Mouse (Mus musculus): Measurements from ENCODE around the gene Bri3. TPM values are rescaled to one million over a fixed set of nuclear protein-coding genes. Genes with fewer than 3 reads are reported as not detected.
A peak's percentile ranks its signal among the peaks of the same experiment; 100 is the strongest.

The Bri3 gene
- total and polyA plus RNA-seq, 2 experiments, result 24.9 to 74.6 TPM

DNA sequence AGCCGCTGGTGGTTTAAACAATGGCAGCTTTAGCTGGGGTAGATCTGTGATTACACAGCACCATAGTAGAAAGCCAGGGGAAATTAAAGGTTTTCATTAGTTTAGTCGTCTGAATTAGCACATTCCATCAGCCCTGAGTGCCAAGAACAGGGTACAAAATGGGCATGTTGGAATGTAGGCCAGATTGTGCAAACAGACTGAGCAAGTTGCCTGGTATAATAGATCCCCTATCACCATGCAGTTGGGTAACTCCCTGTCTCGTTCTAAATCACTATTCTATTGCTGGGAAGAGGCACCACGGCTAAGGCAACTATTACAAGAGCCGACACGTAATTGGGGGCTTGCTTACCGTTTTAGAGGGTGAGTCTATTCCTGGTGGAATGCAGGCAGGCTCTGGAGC is 9.5 kb upstream of the Bri3 start:
- Histone ChIP-seq H3K27me3 (ENCODE audit: control insufficient read depth, insufficient read depth, low read length) (no peaks in the 10 kb centered on the region), H3K4me3 (ENCODE audit: insufficient read depth, low read depth, low read length) (no peak overlapping the region), H3K4me1 (ENCODE audit: control insufficient read depth, insufficient read depth, low read length) (peaks cover 11% of the 10 kb centered on the region), H3K79me2 (ENCODE audit: control insufficient read depth, insufficient read depth, low read length) (no peaks in the 10 kb centered on the region), H3K9ac (ENCODE audit: low read depth, low read length) (no peak overlapping the region), H3K36me3 (ENCODE audit: control insufficient read depth, insufficient read depth, low read length) (no peaks in the 10 kb centered on the region), H3K27ac (replicated peaks; ENCODE audit: insufficient read depth, low read depth, low read length) (peak overlapping the region; percentile 43; the same call in 1 of the 2 replicates)
- TF ChIP-seq CTCF (IDR thresholded peaks at IDR 0.05; ENCODE audit: low read depth, low read length) (no peak), POLR2A (IDR thresholded peaks at IDR 0.05; ENCODE audit: extremely low read depth, insufficient read depth, low read length) (no peak)
- peak; percentile 95 for DNase-seq (ENCODE audit: extremely low read depth, low read depth, low spot score)
- WGBS, result 39% methylated on average over 7 of the region's 7 CpGs

DNA sequence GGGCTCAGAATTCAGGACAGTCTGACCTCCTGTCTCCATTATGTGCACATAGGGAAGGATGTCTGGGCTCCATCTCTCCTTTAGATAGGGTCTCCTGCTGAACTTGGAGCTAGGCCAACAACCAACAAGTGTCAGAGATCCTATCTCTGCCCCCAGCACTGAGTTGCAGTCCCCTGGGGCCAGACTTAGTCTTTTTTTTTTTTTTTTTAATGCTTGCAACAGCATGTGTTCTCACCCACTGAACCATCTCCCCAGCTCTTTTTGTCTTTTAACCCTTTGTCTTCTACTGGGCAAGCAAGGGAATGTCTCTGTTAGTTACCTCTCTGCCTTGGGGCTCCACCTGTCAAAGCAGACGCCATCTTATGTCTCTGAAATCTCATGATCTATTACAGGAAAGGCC is 5.3 kb upstream of the Bri3 start:
- no peak overlapping the region for H3K27ac ChIP-seq (replicated peaks; ENCODE audit: insufficient read depth, low read depth, low read length)
- no peak overlapping the region for H3K4me3 ChIP-seq (ENCODE audit: insufficient read depth, low read depth, low read length)
- no peaks in the 10 kb centered on the region for H3K36me3 ChIP-seq (ENCODE audit: control insufficient read depth, insufficient read depth, low read length)
- H3K9ac ChIP-seq (ENCODE audit: low read depth, low read length), result no peak overlapping the region
- H3K79me2 ChIP-seq (ENCODE audit: control insufficient read depth, insufficient read depth, low read length), result no peaks in the 10 kb centered on the region
- no peak for DNase-seq (ENCODE audit: extremely low read depth, low read depth, low spot score)
- TF ChIP-seq CTCF (IDR thresholded peaks at IDR 0.05; ENCODE audit: low read depth, low read length) (no peak), POLR2A (IDR thresholded peaks at IDR 0.05; ENCODE audit: extremely low read depth, insufficient read depth, low read length) (no peak)
- H3K4me1 ChIP-seq (ENCODE audit: control insufficient read depth, insufficient read depth, low read length), result peaks cover 3% of the 10 kb centered on the region
- WGBS, result 94% methylated on average over 1 of the region's 1 CpGs
- H3K27me3 ChIP-seq (ENCODE audit: control insufficient read depth, insufficient read depth, low read length), result no peaks in the 10 kb centered on the region

GRCm38 (mm10) chr5:144245592-144245991 is 1.4 kb downstream of the Bri3 start:
- peaks cover 7% of the 10 kb centered on the region for H3K4me1 ChIP-seq (ENCODE audit: control insufficient read depth, insufficient read depth, low read length)
- DNase-seq (ENCODE audit: extremely low read depth, low read depth, low spot score), result no peak
- H3K79me2 ChIP-seq (ENCODE audit: control insufficient read depth, insufficient read depth, low read length), result no peaks in the 10 kb centered on the region
- no peak overlapping the region for H3K9ac ChIP-seq (ENCODE audit: low read depth, low read length)
- H3K4me3 ChIP-seq (ENCODE audit: insufficient read depth, low read depth, low read length), result no peak overlapping the region
- no peaks in the 10 kb centered on the region for H3K36me3 ChIP-seq (ENCODE audit: control insufficient read depth, insufficient read depth, low read length)
- TF ChIP-seq CTCF (IDR thresholded peaks at IDR 0.05; ENCODE audit: low read depth, low read length), result no peak
- TF ChIP-seq POLR2A (IDR thresholded peaks at IDR 0.05; ENCODE audit: extremely low read depth, insufficient read depth, low read length), result no peak
- 77% methylated on average over 2 of the region's 2 CpGs for WGBS
- H3K27ac ChIP-seq (replicated peaks; ENCODE audit: insufficient read depth, low read depth, low read length), result no peak overlapping the region
- H3K27me3 ChIP-seq (ENCODE audit: control insufficient read depth, insufficient read depth, low read length), result no peaks in the 10 kb centered on the region

- no peaks in the 10 kb centered on the region for H3K79me2 ChIP-seq (ENCODE audit: control insufficient read depth, insufficient read depth, low read length)
- H3K27me3 ChIP-seq (ENCODE audit: control insufficient read depth, insufficient read depth, low read length), result no peaks in the 10 kb centered on the region
- H3K9ac ChIP-seq (ENCODE audit: low read depth, low read length), result no peak overlapping the region
- 82% methylated on average over 7 of the region's 7 CpGs for WGBS
- TF ChIP-seq POLR2A (IDR thresholded peaks at IDR 0.05; ENCODE audit: extremely low read depth, insufficient read depth, low read length), result no peak
- H3K4me1 ChIP-seq (ENCODE audit: control insufficient read depth, insufficient read depth, low read length), result peaks cover 7% of the 10 kb centered on the region
- no peaks in the 10 kb centered on the region for H3K36me3 ChIP-seq (ENCODE audit: control insufficient read depth, insufficient read depth, low read length)
- H3K4me3 ChIP-seq (ENCODE audit: insufficient read depth, low read depth, low read length), result no peak overlapping the region
- no peak for DNase-seq (ENCODE audit: extremely low read depth, low read depth, low spot score)
- H3K27ac ChIP-seq (replicated peaks; ENCODE audit: insufficient read depth, low read depth, low read length), result no peak overlapping the region
Observed at GRCm38 (mm10) chr5:144246669-144247068, 2.4 kb downstream of the Bri3 start.

DNA sequence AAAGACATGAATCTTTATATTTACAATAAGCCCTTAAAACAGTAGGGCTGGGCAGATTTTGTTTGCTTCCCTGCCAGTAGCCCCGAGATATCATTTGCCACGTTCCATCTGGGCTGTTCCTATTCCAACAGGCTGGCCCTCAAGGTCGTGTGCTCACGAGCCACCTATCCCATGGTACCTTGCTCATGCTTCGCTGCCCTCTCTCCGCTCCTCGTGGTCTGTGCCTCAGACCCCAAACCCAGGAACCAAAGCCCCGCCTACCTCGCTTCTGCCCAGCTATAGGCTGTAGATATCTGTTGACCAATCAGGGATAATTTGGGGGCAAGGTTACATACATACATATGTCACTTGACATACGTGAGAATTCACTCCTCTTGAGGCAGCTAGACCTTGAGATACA is 3.1 kb downstream of the Bri3 start:
- Histone ChIP-seq H3K4me1 (ENCODE audit: control insufficient read depth, insufficient read depth, low read length) (peaks cover 7% of the 10 kb centered on the region), H3K27me3 (ENCODE audit: control insufficient read depth, insufficient read depth, low read length) (no peaks in the 10 kb centered on the region), H3K4me3 (ENCODE audit: insufficient read depth, low read depth, low read length) (no peak overlapping the region), H3K27ac (replicated peaks; ENCODE audit: insufficient read depth, low read depth, low read length) (no peak overlapping the region), H3K9ac (ENCODE audit: low read depth, low read length) (no peak overlapping the region), H3K36me3 (ENCODE audit: control insufficient read depth, insufficient read depth, low read length) (no peaks in the 10 kb centered on the region), H3K79me2 (ENCODE audit: control insufficient read depth, insufficient read depth, low read length) (no peaks in the 10 kb centered on the region)
- 76% methylated on average over 10 of the region's 10 CpGs for WGBS
- DNase-seq (ENCODE audit: extremely low read depth, low read depth, low spot score), result no peak
- TF ChIP-seq POLR2A (IDR thresholded peaks at IDR 0.05; ENCODE audit: extremely low read depth, insufficient read depth, low read length), result no peak
- TF ChIP-seq CTCF (IDR thresholded peaks at IDR 0.05; ENCODE audit: low read depth, low read length), result no peak

DNA sequence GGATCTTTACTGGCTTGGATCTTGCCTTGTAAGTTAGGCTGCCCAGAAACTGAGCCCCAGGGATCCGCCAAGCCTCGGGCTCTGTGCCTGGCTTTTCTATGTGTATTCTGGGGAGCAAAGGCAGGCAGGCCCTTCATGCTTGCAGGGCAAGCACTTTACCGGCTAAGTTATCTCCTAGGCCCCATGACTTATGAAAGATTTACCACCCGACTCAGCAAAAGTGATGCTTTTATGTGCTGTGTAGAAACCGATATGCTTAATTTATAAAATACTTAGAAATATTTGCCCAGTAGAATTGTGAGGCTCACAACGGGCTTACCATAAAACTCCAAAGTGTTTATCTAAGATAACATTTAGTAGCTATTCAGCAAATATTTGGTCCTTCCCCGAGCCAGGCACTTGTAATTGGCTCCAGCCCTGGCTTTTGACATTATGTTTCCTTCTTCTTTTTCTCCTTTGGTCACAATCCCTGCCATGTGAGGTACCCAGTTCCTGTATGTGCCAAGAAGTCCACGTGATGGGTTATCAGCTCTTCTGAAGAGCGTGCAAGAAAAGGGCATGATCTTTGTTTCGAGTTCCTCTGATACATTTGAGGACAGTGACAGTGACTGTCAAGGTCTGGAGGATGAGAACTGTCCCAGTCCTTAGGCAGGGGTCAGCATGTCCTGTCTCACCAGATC is 3.8 kb downstream of the Bri3 start:
- H3K27me3 ChIP-seq (ENCODE audit: control insufficient read depth, insufficient read depth, low read length), result no peaks in the 10 kb centered on the region
- 5% methylated on average over 10 of the region's 10 CpGs for WGBS
- TF ChIP-seq CTCF (IDR thresholded peaks at IDR 0.05; ENCODE audit: low read depth, low read length) (no peak), POLR2A (IDR thresholded peaks at IDR 0.05; ENCODE audit: extremely low read depth, insufficient read depth, low read length) (no peak)
- no peaks in the 10 kb centered on the region for H3K36me3 ChIP-seq (ENCODE audit: control insufficient read depth, insufficient read depth, low read length)
- H3K4me3 ChIP-seq (ENCODE audit: insufficient read depth, low read depth, low read length), result no peak overlapping the region
- peaks cover 7% of the 10 kb centered on the region for H3K4me1 ChIP-seq (ENCODE audit: control insufficient read depth, insufficient read depth, low read length)
- peak; percentile 97 for DNase-seq (ENCODE audit: extremely low read depth, low read depth, low spot score)
- no peak overlapping the region; the same call in 1 of the 2 replicates for H3K27ac ChIP-seq (replicated peaks; ENCODE audit: insufficient read depth, low read depth, low read length)
- no peak overlapping the region for H3K9ac ChIP-seq (ENCODE audit: low read depth, low read length)
- no peaks in the 10 kb centered on the region for H3K79me2 ChIP-seq (ENCODE audit: control insufficient read depth, insufficient read depth, low read length)
